Mouse (Mus musculus) hindbrain, postnatal 0 days (tissue): Measurements from ENCODE around the gene Golim4. TPM values are rescaled to one million over a fixed set of nuclear protein-coding genes. Genes with fewer than 3 reads are reported as not detected.

Experiments
- ATAC-seq: fragments of 200-750 bp; cut with Nextera tagmentation; 2 replicates; pipeline ENCODE4 v1.8.0; 2017; ENCODE audit warnings: mild to moderate bottlenecking, moderate TSS enrichment, moderate library complexity
- DNase-seq: peaks from one replicate; pipeline ENCODE4 v3.0.0-alpha.2; 2015; ENCODE audit warnings: low spot score
- H3K27ac ChIP-seq: fragments of 300-500 bp; sonication (generic); 2 replicates; pipeline ENCODE4 v1.5.1; 2014; ENCODE audit warnings: mild to moderate bottlenecking
- H3K27me3 ChIP-seq: fragments of 300-500 bp; sonication (generic); 2 replicates; pipeline ENCODE4 v1.6.1; 2014; ENCODE audit warnings: low read length, mixed read lengths; ENCODE audit not compliant: insufficient read depth
- H3K36me3 ChIP-seq: fragments of 300-500 bp; sonication (generic); 2 replicates; pipeline ENCODE4 v1.6.1; 2014; ENCODE audit warnings: low read length, mixed read lengths; ENCODE audit not compliant: insufficient read depth
- H3K4me1 ChIP-seq: fragments of 300-500 bp; sonication (generic); 2 replicates; pipeline ENCODE4 v1.6.1; 2014; ENCODE audit warnings: antibody characterized with exemption, low read length, mixed read lengths; ENCODE audit not compliant: insufficient read depth
- H3K4me2 ChIP-seq: fragments of 300-500 bp; sonication (generic); 2 replicates; pipeline ENCODE4 v1.6.1; 2014; ENCODE audit warnings: low read depth, mild to moderate bottlenecking, low read length, moderate library complexity, mixed read lengths
- H3K4me3 ChIP-seq: fragments of 300-500 bp; sonication (generic); 2 replicates; pipeline ENCODE4 v1.5.1; 2014; ENCODE audit warnings: low read length
- H3K9ac ChIP-seq: fragments of 300-500 bp; sonication (generic); replicated peaks from 2 replicates; pipeline ENCODE4 v1.6.1; 2014; ENCODE audit warnings: mild to moderate bottlenecking, low read length, moderate library complexity, mixed read lengths
- H3K9me3 ChIP-seq: fragments of 300-500 bp; sonication (generic); 2 replicates; pipeline ENCODE4 v1.6.1; 2016; ENCODE audit warnings: low read length, mixed read lengths
- CTCF ChIP-seq: IDR thresholded peaks from 2 replicates; pipeline ENCODE4 v1.5.1; 2016; ENCODE audit warnings: antibody characterized with exemption, control low read depth, low read depth
- WGBS: fragments of 180-500 bp; shearing (Covaris S2); extraction: QIAGEN DNeasy Blood & Tissue Kit; methylation state at CpG from one replicate; pipeline ENCODE4 v1.1.7; 2014; 5-methylcytosine and 5-hydroxymethylcytosine counted together
- polyA plus RNA-seq: library from polyadenylated mRNA; unstranded; fragments of >200 nt; fragmentation: Nextera tagmentation; extraction: Ambion mirVana; gene quantifications from 2 replicates; pipeline ENCODE4 v1.2.1, GENCODE M21; 2015
- total RNA-seq: library from RNA; depleted of rRNA; stranded (reverse); fragments of >200 nt; gene quantifications from 2 replicates; pipeline ENCODE4 v1.2.3, GENCODE M21; 2014; rRNA removed

Gene Golim4
- total and polyA plus RNA-seq, 2 experiments from 2014 or later = 15.1 to 21.6 TPM

GRCm38 (mm10) chr3:75860760-75861159, 96.0 kb downstream of the Golim4 start:
- no peak for TF ChIP-seq CTCF
- no peaks in the 10 kb centered on the region for H3K4me1 ChIP-seq
- no peaks in the 10 kb centered on the region for H3K36me3 ChIP-seq
- no peaks in the 10 kb centered on the region for H3K9me3 ChIP-seq
- no peaks in the 10 kb centered on the region for H3K27me3 ChIP-seq
- no peak for ATAC-seq
- H3K4me2 ChIP-seq = no peak overlapping the region
- H3K27ac ChIP-seq = no peak overlapping the region
- H3K9ac ChIP-seq = no peak overlapping the region
- WGBS = 76% methylated on average over 12 of the region's 12 CpGs
- no peak overlapping the region for H3K4me3 ChIP-seq
- no peak for DNase-seq

GRCm38 (mm10) chr3:75835286-75835967, 121.3 kb downstream of the Golim4 start:
- ATAC-seq (no peak), DNase-seq (peak; percentile 7)
- H3K27me3 ChIP-seq = no peaks in the 10 kb centered on the region
- H3K4me1 ChIP-seq = no peaks in the 10 kb centered on the region
- no peak overlapping the region for H3K4me3 ChIP-seq
- H3K27ac ChIP-seq = no peak overlapping the region
- no peaks in the 10 kb centered on the region for H3K9me3 ChIP-seq
- no peak for TF ChIP-seq CTCF
- H3K9ac ChIP-seq = no peak overlapping the region
- H3K36me3 ChIP-seq = no peaks in the 10 kb centered on the region
- H3K4me2 ChIP-seq = no peak overlapping the region
- WGBS = 83% methylated on average over 5 of the region's 5 CpGs

- no peak for ATAC-seq
- no peaks in the 10 kb centered on the region for H3K9me3 ChIP-seq
- H3K36me3 ChIP-seq = no peaks in the 10 kb centered on the region
- H3K27ac ChIP-seq = no peak overlapping the region
- no peak overlapping the region for H3K4me3 ChIP-seq
- 91% methylated on average over 2 of the region's 2 CpGs for WGBS
- no peak for TF ChIP-seq CTCF
- no peak overlapping the region for H3K9ac ChIP-seq
- H3K27me3 ChIP-seq = no peaks in the 10 kb centered on the region
- H3K4me1 ChIP-seq = no peaks in the 10 kb centered on the region
- DNase-seq = no peak
- H3K4me2 ChIP-seq = no peak overlapping the region
Observed at GRCm38 (mm10) chr3:75834827-75835226, 121.9 kb downstream of the Golim4 start.

Other genes starting within 250 kb of the Golim4 start
- not detected in 2 replicates for gene Gm29133, start 208.8 kb downstream of the Golim4 start, total RNA-seq
- gene Gm29133, start 208.8 kb downstream of the Golim4 start, polyA plus RNA-seq = not detected in 2 replicates
- gene Fstl5, start 117.3 kb upstream of the Golim4 start, total RNA-seq = 51.3 and 74.1 TPM in 2 replicates
- 43.6 and 48.9 TPM in 2 replicates for gene Fstl5, start 117.3 kb upstream of the Golim4 start, polyA plus RNA-seq